Mouse (Mus musculus): ENCODE results near the gene Trim65. TPM values are rescaled to one million over a fixed set of nuclear protein-coding genes. Genes with fewer than 3 reads are reported as not detected.
A peak's percentile ranks its signal among the peaks of the same experiment; 100 is the strongest.

Trim65 gene
- polyA plus RNA-seq, 1 experiment from 2014 or later = 3.6 TPM

DNA sequence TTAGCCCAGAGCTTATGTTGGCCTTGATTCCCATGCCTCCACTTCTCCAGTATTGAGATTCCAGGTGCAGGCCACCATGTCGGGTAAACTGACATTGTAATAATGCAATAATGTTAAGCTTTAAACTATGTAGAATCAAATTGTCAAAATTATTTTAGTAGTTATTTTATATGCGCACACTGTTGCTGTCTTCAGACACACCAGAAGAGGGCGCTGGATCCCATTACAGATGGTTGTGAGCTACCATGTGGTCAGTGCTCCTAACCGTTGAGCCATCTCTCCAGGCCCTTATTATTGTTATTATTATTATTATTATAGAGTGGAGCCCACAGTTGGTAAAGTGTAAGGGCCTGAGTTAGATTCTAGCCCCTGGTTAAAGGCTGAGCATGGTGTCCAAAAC is 19.9 kb downstream of the Trim65 start:
- DNase-seq (ENCODE audit: low spot score) = no peak
- Histone ChIP-seq H3K4me1 (peaks cover 48% of the 10 kb centered on the region), H3K36me3 (peaks cover 7% of the 10 kb centered on the region; the same call in 1 of the 2 replicates), H3K27ac (peak overlapping the region; percentile 88; the same call in 1 of the 2 replicates), H3K9me3 (no peaks in the 10 kb centered on the region), H3K4me3 (peak overlapping the region; percentile 73), H3K27me3 (ENCODE audit: insufficient read depth, poor library complexity, severe bottlenecking) (peaks cover 61% of the 10 kb centered on the region)
- WGBS = 79% methylated on average over 4 of the region's 4 CpGs

DNA sequence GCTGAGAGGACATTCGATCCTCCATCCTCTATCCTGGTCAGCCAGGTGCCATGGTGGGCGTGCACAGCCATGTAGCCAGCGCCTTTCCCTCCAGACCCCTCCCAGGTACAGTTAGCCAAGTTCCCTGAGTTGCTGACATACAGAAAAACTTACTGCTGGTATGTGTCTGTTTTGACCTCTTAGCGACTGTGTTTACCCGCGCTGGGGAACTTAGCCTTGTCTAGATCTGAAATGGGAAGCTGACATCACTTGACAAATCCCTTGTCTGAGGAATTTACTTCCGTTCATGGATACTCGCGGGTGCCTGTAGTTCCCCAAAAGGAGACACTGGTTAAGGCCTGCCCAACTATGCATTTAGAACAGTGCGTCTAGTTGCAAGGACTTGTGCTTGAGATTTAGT is 20.4 kb downstream of the Trim65 start:
- H3K4me3 ChIP-seq = peak overlapping the region; percentile 73
- H3K36me3 ChIP-seq = peaks cover 11% of the 10 kb centered on the region; the same call in 1 of the 2 replicates
- no peaks in the 10 kb centered on the region for H3K9me3 ChIP-seq
- DNase-seq (ENCODE audit: low spot score) = no peak
- H3K27me3 ChIP-seq (ENCODE audit: insufficient read depth, poor library complexity, severe bottlenecking) = peaks cover 64% of the 10 kb centered on the region
- WGBS = 16% methylated on average over 10 of the region's 10 CpGs
- peak overlapping the region; percentile 88 for H3K27ac ChIP-seq
- peaks cover 53% of the 10 kb centered on the region for H3K4me1 ChIP-seq

DNA sequence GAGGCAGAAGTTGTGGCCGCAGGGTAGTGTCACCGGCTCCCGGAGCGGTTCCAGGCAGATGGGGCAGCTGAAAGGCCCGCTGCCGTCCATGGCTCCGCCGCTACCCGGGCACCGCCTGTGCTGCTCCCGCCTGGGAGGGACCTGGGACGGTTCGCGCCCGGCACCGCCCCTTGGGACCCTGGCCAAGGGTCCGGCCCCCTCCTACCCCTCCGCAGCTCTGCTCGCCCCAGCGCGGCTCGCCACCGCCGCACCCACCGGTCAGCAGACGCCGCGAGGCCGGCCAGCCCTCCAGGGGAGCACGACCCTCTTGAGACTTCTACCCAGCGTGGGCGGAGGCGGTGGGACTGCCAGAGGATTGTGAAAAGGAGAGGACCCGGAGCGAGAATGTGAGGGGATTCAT is 20.8 kb downstream of the Trim65 start:
- Histone ChIP-seq H3K4me1 (peaks cover 57% of the 10 kb centered on the region), H3K36me3 (peaks cover 13% of the 10 kb centered on the region; the same call in 1 of the 2 replicates), H3K9me3 (no peaks in the 10 kb centered on the region), H3K4me3 (peak overlapping the region; percentile 73), H3K27me3 (ENCODE audit: insufficient read depth, poor library complexity, severe bottlenecking) (peaks cover 64% of the 10 kb centered on the region), H3K27ac (peak overlapping the region; percentile 88)
- no peak for DNase-seq (ENCODE audit: low spot score)
- WGBS = under 1% methylated on average over 35 of the region's 35 CpGs

DNA sequence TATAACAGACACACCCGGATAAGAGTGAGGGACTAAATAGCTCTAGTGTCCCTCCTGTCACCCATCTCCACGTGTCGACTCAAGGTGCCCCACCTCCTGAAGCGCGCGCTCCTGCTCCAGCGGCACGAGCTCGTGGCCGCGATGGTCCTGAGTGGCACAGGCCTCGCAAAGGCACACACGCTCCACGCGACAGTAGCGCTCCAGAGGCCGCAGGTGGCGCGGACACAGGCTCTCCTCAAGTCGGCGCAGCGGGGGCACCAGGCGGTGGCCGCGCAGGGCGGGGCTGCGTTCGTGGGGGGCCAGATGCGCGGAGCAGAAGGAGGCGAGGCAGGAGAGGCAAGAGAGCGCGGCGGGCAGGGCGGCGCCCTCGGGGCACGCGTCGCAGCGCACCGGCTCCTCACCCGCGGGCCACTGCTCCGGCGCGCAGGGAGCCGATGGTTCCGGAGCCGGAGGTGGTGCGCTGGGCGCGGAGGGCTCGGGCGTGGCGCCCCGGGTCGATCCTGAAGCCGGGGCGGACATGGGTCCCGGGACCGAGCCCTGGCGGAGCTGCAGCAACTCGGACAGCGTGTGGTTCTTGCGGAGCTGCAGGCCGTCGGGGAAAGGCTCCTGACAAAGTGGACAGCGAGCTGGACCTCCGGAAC is 21.4 kb downstream of the Trim65 start:
- Histone ChIP-seq H3K27me3 (ENCODE audit: insufficient read depth, poor library complexity, severe bottlenecking) (peaks cover 64% of the 10 kb centered on the region), H3K4me3 (peak overlapping the region; percentile 73), H3K9me3 (no peaks in the 10 kb centered on the region), H3K27ac (peak overlapping the region; percentile 88), H3K36me3 (peaks cover 13% of the 10 kb centered on the region; the same call in 1 of the 2 replicates), H3K4me1 (peaks cover 63% of the 10 kb centered on the region)
- DNase-seq (ENCODE audit: low spot score) = no peak
- WGBS = 1% methylated on average over 70 of the region's 70 CpGs

DNA sequence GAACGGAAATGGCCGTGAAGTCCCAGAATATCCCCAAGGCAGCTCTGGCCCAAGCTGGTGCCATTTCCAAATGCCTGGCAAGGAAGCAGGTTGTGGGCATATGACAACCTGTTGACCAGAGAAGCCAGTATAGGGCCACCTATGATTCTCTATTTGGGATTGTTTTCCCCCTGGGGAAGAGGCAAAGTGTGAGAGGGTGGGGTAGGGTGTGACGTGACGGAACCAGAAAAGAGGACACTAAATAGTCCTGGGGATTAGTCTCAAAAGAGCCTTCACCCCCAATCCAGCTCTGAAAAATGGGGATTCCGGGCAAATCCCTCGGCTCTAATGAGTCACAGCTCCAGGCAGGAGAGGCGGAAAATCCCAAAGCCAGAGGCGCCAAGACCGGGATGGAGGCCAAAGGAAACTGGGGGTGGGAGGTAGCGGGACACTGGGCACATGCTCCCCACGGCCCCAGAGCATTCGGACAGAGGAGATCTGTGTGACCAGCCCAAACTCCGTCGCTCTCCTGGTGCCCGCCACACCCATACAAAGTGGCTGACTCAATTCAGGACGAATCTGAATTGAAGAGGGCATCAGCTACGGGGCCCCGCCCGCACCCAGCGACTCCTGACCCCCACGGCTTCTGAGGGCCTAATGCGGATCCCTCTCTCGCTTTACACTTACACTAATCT is 22.3 kb downstream of the Trim65 start:
- no peak for DNase-seq (ENCODE audit: low spot score)
- Histone ChIP-seq H3K4me3 (peak overlapping the region; percentile 73), H3K36me3 (peaks cover 13% of the 10 kb centered on the region; the same call in 1 of the 2 replicates), H3K9me3 (no peaks in the 10 kb centered on the region), H3K4me1 (peaks cover 72% of the 10 kb centered on the region), H3K27me3 (ENCODE audit: insufficient read depth, poor library complexity, severe bottlenecking) (peaks cover 64% of the 10 kb centered on the region), H3K27ac (peak overlapping the region; percentile 88)
- WGBS = 8% methylated on average over 23 of the region's 23 CpGs

DNA sequence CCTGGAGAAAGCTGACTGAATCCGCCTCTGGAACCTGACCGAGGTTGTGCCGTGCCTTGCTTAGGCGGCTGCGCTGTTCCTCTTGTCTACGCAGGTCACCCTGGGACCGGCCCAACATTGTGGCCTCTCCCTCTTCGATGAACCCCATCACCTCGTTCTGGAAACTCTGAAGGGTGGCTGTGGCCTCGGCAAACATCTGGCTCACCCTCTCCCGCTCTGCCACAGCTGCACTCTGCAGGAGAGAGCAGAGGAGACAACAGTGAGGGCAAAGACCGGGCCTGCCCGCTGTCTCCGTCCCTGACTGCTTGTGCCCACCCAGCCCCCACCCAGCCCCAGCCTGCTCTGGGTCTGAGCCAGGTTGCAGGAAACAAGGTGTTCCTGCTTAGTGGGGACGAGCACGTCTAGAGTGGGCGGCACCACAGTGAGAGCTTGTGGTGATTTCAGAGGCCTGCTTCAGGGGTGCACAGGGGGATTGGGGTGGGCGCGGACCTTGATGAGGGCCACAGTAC is 23.1 kb downstream of the Trim65 start:
- H3K9me3 ChIP-seq = no peaks in the 10 kb centered on the region
- WGBS = 16% methylated on average over 19 of the region's 19 CpGs
- no peak for DNase-seq (ENCODE audit: low spot score)
- H3K27ac ChIP-seq = peak overlapping the region; percentile 88
- peaks cover 80% of the 10 kb centered on the region for H3K4me1 ChIP-seq
- peak overlapping the region; percentile 73 for H3K4me3 ChIP-seq
- H3K27me3 ChIP-seq (ENCODE audit: insufficient read depth, poor library complexity, severe bottlenecking) = peaks cover 64% of the 10 kb centered on the region
- peaks cover 13% of the 10 kb centered on the region; the same call in 1 of the 2 replicates for H3K36me3 ChIP-seq

DNA sequence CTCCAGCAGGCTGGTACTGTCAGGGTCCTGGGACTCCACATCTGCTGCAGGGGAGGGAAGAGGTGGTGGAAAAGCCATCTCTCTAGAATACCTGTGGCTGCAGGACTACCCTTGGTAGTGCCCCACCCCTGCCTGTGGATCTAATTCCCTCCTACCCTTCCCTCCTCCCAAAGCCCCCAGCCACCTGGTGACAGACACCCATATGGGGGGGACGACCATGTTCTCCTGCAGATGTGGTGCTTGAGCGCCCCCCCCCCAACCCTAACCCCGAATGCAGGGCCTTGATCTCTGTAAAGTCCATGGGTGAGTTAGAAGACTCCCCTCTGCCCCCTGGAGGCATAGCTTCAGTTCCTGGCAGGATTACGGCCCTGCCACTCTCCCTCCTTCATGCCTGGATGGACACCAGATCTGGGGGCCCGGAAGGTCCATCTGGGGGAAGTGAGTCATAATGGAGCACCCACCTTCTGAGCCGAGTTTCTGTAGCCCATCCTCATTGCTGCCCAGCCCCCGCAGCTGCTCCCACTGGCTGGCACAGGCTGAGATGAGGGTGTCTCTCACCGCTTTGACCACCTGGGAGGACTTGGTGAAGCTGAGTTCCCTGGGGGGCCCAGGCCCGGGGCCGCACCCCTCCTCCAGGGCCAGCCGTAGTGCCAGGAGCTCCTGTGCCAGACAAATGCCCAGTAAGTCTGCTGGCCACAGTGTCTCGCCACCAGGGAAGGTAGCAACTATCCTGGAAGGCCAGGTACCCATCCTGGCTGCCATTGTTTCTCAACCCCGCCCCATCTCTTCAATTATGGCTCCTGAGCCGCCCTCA is 23.8 kb downstream of the Trim65 start:
- Histone ChIP-seq H3K4me1 (peaks cover 84% of the 10 kb centered on the region), H3K36me3 (peaks cover 13% of the 10 kb centered on the region; the same call in 1 of the 2 replicates), H3K9me3 (no peaks in the 10 kb centered on the region), H3K4me3 (peak overlapping the region; percentile 73), H3K27ac (peak overlapping the region; percentile 88), H3K27me3 (ENCODE audit: insufficient read depth, poor library complexity, severe bottlenecking) (peaks cover 64% of the 10 kb centered on the region)
- WGBS = 33% methylated on average over 14 of the region's 14 CpGs
- DNase-seq (ENCODE audit: low spot score) = no peak

DNA sequence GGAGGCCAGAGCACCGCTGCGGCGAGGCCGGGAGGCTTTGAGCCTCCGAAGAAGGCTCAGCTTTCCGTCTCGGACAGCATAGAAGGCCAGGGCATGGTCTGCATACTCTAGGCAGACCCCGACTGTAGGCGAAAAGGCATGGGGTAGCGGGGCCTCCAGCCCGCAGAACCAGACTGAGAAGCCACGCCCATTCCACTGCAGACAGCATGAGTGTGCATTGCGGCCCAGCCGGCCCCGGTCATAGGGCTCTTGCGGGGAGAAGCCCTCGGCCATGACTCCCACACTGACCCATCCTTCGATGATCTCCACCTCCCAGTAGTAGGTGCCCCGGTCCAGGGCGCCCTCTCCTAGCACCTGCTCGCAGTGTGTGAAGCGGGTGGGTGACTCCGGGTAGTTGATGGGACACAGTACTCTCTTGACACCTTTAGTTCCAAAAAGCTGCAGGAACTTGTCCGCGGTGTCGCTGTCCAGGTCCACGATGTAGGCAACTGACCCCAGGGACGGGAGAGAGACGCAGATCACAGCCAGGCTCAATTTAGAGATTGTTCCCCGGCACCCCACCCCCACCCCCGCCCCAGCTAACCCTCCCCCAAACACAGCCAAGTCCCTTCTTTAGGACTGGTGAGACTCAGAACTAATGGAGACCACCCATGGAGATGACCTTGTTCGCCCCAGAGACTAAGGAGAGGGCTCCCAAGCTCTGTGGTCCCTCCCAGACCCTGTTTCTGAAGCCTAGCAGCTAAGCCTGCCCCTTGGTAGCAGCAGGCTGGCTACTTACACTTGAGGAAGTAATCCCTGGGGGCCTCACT is 24.6 kb downstream of the Trim65 start:
- peaks cover 92% of the 10 kb centered on the region for H3K4me1 ChIP-seq
- H3K27ac ChIP-seq = peak overlapping the region; percentile 88
- DNase-seq (ENCODE audit: low spot score) = no peak
- peak overlapping the region; percentile 73 for H3K4me3 ChIP-seq
- WGBS = 25% methylated on average over 32 of the region's 32 CpGs
- H3K27me3 ChIP-seq (ENCODE audit: insufficient read depth, poor library complexity, severe bottlenecking) = peaks cover 56% of the 10 kb centered on the region
- H3K9me3 ChIP-seq = no peaks in the 10 kb centered on the region
- peaks cover 13% of the 10 kb centered on the region; the same call in 1 of the 2 replicates for H3K36me3 ChIP-seq

DNA sequence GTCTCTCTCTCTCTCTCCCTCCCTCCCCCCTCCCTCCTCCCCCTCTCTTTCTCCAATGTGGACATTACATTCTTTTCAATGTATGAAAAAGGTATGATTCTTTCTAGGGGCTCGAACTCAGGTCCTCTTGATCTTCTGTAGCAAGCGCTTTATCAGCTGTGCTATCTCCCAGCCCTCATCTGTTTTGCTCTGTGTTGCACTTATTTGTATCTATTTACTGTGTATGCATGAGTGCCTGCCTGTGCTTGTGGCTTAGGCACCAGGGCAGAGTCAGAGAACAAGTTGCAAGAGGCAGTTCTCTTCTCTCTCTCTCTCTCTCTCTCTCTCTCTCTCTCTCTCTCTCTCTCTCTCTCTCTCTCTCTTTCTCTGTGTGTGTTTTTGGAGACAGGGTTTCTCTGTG is 25.9 kb downstream of the Trim65 start:
- Histone ChIP-seq H3K9me3 (no peaks in the 10 kb centered on the region), H3K4me1 (peaks cover 97% of the 10 kb centered on the region), H3K27ac (peak overlapping the region; percentile 88), H3K4me3 (no peak overlapping the region), H3K36me3 (peaks cover 13% of the 10 kb centered on the region; the same call in 1 of the 2 replicates), H3K27me3 (ENCODE audit: insufficient read depth, poor library complexity, severe bottlenecking) (peaks cover 43% of the 10 kb centered on the region)
- 77% methylated on average over 2 of the region's 2 CpGs for WGBS
- DNase-seq (ENCODE audit: low spot score) = no peak

DNA sequence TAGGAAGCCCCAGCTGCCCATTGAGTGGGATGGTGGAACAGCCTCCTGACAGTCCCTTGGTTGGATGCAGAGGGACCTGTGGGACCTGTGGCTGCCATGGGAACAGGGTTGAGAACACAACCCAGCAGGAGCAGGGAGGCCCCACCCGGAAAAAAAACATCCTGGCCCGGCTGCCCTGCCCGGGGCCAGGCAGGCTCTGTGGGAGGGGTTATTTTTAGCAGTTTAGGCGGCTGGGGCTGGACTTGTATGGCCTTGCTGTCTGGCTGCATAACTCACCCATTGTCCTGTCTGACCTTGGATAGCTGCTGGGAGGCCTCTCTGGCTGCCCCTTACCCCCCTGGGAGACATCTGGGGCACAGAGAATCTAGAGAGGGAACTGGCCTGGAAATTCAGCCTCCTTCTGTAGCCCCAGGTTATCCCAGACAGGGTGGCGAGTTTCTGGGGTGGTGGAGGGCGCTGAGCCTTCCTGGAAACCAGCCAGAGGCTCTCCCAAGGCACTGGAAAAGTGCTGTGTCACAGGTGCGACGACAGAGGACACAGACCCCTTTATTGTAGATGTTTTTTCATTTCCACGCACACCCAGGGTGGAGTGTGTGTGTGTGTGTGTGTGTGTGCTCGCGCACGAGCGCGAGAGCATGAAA is 26.8 kb downstream of the Trim65 start:
- peaks cover 97% of the 10 kb centered on the region for H3K4me1 ChIP-seq
- H3K4me3 ChIP-seq = peak overlapping the region; percentile 25
- WGBS = 35% methylated on average over 14 of the region's 14 CpGs
- H3K36me3 ChIP-seq = peaks cover 10% of the 10 kb centered on the region; the same call in 1 of the 2 replicates
- DNase-seq (ENCODE audit: low spot score) = peak; percentile 96
- H3K9me3 ChIP-seq = no peaks in the 10 kb centered on the region
- H3K27me3 ChIP-seq (ENCODE audit: insufficient read depth, poor library complexity, severe bottlenecking) = peaks cover 34% of the 10 kb centered on the region
- H3K27ac ChIP-seq = peak overlapping the region; percentile 88

DNA sequence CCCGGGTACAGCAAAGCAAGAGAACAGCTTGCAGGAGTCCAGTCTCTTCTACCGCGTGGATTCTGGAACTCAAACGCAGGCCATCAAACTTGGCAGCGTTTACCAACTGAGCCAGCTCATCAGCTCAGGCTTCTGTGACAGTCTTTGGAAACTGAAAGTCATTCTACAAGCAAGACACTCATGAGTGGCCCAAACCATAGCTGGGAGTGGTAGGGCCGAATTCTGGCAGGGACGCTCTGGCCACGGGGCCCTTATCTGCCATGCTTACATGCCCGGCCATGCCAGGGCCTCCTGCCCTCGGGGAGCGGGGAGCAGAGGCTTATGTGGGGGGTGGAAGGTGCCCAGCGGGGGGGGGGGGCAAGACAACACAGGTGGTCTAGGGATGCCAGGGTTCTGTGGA is 27.4 kb downstream of the Trim65 start:
- Histone ChIP-seq H3K27me3 (ENCODE audit: insufficient read depth, poor library complexity, severe bottlenecking) (peaks cover 28% of the 10 kb centered on the region), H3K36me3 (peaks cover 10% of the 10 kb centered on the region; the same call in 1 of the 2 replicates), H3K9me3 (no peaks in the 10 kb centered on the region), H3K27ac (peak overlapping the region; percentile 88), H3K4me1 (peaks cover 97% of the 10 kb centered on the region), H3K4me3 (peak overlapping the region; percentile 25)
- 66% methylated on average over 12 of the region's 12 CpGs for WGBS
- peak; percentile 68 for DNase-seq (ENCODE audit: low spot score)
